ENCODE assay signal across 15 mouse cellular contexts in genomic region chr13:60627843-60628656, GRCm38 (mm10). TPM values are rescaled to one million over a fixed set of nuclear protein-coding genes. Genes with fewer than 3 reads are reported as not detected.
DNase-seq lines count a peak whose midpoint lies in the region; ATAC-seq and TF ChIP-seq lines count a peak whose summit lies in the region.
"Had no signal": no experiment of that assay in that cellular context is flagged by ENCODE, and none has a peak within 500 bp of the region (broad histone marks: within the 10 kb centered on the region; RNA-seq: fewer than 3 reads in every experiment).

No protein-coding gene starts in this region.

- no peaks in the 10 kb centered on the region for H3K9me3 ChIP-seq in forebrain, embryonic 16.5 days (ENCODE audit: control insufficient read depth, low read length)
- no peaks in the 10 kb centered on the region for H3K9me3 ChIP-seq in forebrain, embryonic 15.5 days
- H3K9me3 ChIP-seq in liver, embryonic 12.5 days (replicated peaks) = no peaks in the 10 kb centered on the region
- H3K9me3 ChIP-seq in liver, postnatal 0 days (ENCODE audit: low read length) = no peaks in the 10 kb centered on the region
- H3K9me3 ChIP-seq in ES-E14 (ENCODE audit: control insufficient read depth, insufficient read depth, low read depth, low read length) = no peaks in the 10 kb centered on the region

- no peak overlapping the region for H3K27ac ChIP-seq in forebrain, embryonic 16.5 days (ENCODE audit: low read length)
- H3K27ac ChIP-seq in forebrain, embryonic 15.5 days (replicated peaks) = no peak overlapping the region
- no peak overlapping the region for H3K27ac ChIP-seq in liver, embryonic 12.5 days
- no peak overlapping the region for H3K27ac ChIP-seq in liver, postnatal 0 days (ENCODE audit: low read depth)
- peak overlapping the region; percentile 37 for H3K27ac ChIP-seq in ES-E14 (ENCODE audit: insufficient read depth, low read depth, low read length, poor library complexity, severe bottlenecking)
- peak overlapping the region; percentile 45 for H3K27ac ChIP-seq in macrophage
- H3K27ac ChIP-seq: gastrocnemius, adult 2 months had no signal

- WGBS in forebrain, embryonic 16.5 days = 26% methylated on average over 15 of the region's 15 CpGs
- 35% methylated on average over 15 of the region's 15 CpGs for WGBS in forebrain, embryonic 15.5 days
- WGBS in liver, embryonic 12.5 days (ENCODE audit: insufficient replicate concordance) = 61% methylated on average over 15 of the region's 15 CpGs
- 60% methylated on average over 15 of the region's 15 CpGs for WGBS in liver, postnatal 0 days (ENCODE audit: insufficient replicate concordance)
- 72% methylated on average over 15 of the region's 15 CpGs for whole genome bisulfite sequencing in macrophage (ENCODE audit: missing documents)

- peaks cover 80% of the 10 kb centered on the region for H3K79me2 ChIP-seq in macrophage (ENCODE audit: inconsistent target)

- H3K9ac ChIP-seq in forebrain, embryonic 16.5 days (replicated peaks; ENCODE audit: low read depth, low read length) = no peak overlapping the region
- no peak overlapping the region for H3K9ac ChIP-seq in forebrain, embryonic 15.5 days (replicated peaks)
- H3K9ac ChIP-seq in liver, embryonic 12.5 days = no peak overlapping the region
- no peak overlapping the region for H3K9ac ChIP-seq in liver, postnatal 0 days (replicated peaks)
- no peak overlapping the region for H3K9ac ChIP-seq in ES-E14 (ENCODE audit: insufficient read depth, low read depth, low read length, poor library complexity, severe bottlenecking)

- DNase-seq in liver, postnatal 0 days = no peak
- DNase-seq in ES-E14 (ENCODE audit: low read depth, low spot score) = peak; percentile 45
- no peak for DNase-seq in left cerebral cortex, adult 9 months (ENCODE audit: low spot score in 2 of 2)
- DNase-seq in adrenal gland, adult 2 months = no peak
- DNase-seq: cerebellum, adult 8-10 months; gastrocnemius, adult 2 months; heart, postnatal 4 days; kidney, adult 8-10 months; lung, postnatal 10 days; right cerebral cortex, postnatal 25 days had no signal

- peak; percentile 8; the same call in 1 of the 2 replicates for ATAC-seq in forebrain, embryonic 16.5 days
- ATAC-seq in forebrain, embryonic 15.5 days (replicated peaks) = no peak
- ATAC-seq in liver, embryonic 12.5 days = peak; percentile 27; the same call in 1 of the 2 replicates
- ATAC-seq in liver, postnatal 0 days = no peak

- H3K4me2 ChIP-seq in forebrain, embryonic 16.5 days (ENCODE audit: low read length) = no peak overlapping the region
- H3K4me2 ChIP-seq in forebrain, embryonic 15.5 days (replicated peaks) = no peak overlapping the region
- no peak overlapping the region for H3K4me2 ChIP-seq in liver, embryonic 12.5 days
- no peak overlapping the region for H3K4me2 ChIP-seq in liver, postnatal 0 days (ENCODE audit: low read depth, low read length)

- in situ Hi-C loops in ES-E14 (cut with MboI; ENCODE audit: low sequenced_read_pairs in 2 of 2, unreplicated experiment in 2 of 2) = no loop called here

- no peak for TF ChIP-seq CTCF in liver, postnatal 0 days (IDR thresholded peaks at IDR 0.05; ENCODE audit: low read depth)

- TF ChIP-seq EP300 in liver, postnatal 0 days (IDR thresholded peaks at IDR 0.05; ENCODE audit: low read depth) = no peak

- H3K4me1 ChIP-seq in forebrain, embryonic 16.5 days (replicated peaks; ENCODE audit: control insufficient read depth, insufficient read depth, low read length) = peaks cover 14% of the 10 kb centered on the region
- peaks cover 20% of the 10 kb centered on the region for H3K4me1 ChIP-seq in forebrain, embryonic 15.5 days
- peaks cover 15% of the 10 kb centered on the region; the same call in 1 of the 2 replicates for H3K4me1 ChIP-seq in liver, embryonic 12.5 days
- no peaks in the 10 kb centered on the region for H3K4me1 ChIP-seq in liver, postnatal 0 days (ENCODE audit: insufficient read depth)
- H3K4me1 ChIP-seq in ES-E14 (ENCODE audit: control insufficient read depth in 2 of 2, insufficient read depth in 2 of 2, low read length in 2 of 2, poor library complexity in 1 of 2) = peaks cover 3 to 21% of the 10 kb centered on the region in 2 experiments; a peak in 3 of 4 replicates

- H3K27me3 ChIP-seq in forebrain, embryonic 16.5 days (replicated peaks; ENCODE audit: control insufficient read depth, insufficient read depth, low read length) = no peaks in the 10 kb centered on the region
- no peaks in the 10 kb centered on the region for H3K27me3 ChIP-seq in forebrain, embryonic 15.5 days
- H3K27me3 ChIP-seq in liver, embryonic 12.5 days (replicated peaks) = no peaks in the 10 kb centered on the region
- no peaks in the 10 kb centered on the region for H3K27me3 ChIP-seq in liver, postnatal 0 days (ENCODE audit: insufficient read depth, low read length)

- H3K4me3 ChIP-seq in forebrain, embryonic 16.5 days (replicated peaks; ENCODE audit: low read length) = no peak overlapping the region
- no peak overlapping the region for H3K4me3 ChIP-seq in forebrain, embryonic 15.5 days
- no peak overlapping the region for H3K4me3 ChIP-seq in liver, embryonic 12.5 days
- no peak overlapping the region for H3K4me3 ChIP-seq in liver, postnatal 0 days (ENCODE audit: low read depth, low read length)
- H3K4me3 ChIP-seq in ES-E14 (ENCODE audit: insufficient read depth in 1 of 2, low read depth in 1 of 2, low read length in 2 of 2, poor library complexity in 1 of 2, severe bottlenecking in 1 of 2) = peak overlapping the region in 1 of 2 experiments; percentile 15; a peak in 1 of 4 replicates
- H3K4me3 ChIP-seq in macrophage (ENCODE audit: inconsistent target) = no peak overlapping the region
- H3K4me3 ChIP-seq: erythroblast, embryonic 14.5 days; gastrocnemius, adult 2 months had no signal

- no peaks in the 10 kb centered on the region for H3K36me3 ChIP-seq in forebrain, embryonic 16.5 days (ENCODE audit: control insufficient read depth, insufficient read depth)
- H3K36me3 ChIP-seq in forebrain, embryonic 15.5 days = no peaks in the 10 kb centered on the region
- H3K36me3 ChIP-seq in liver, embryonic 12.5 days = no peaks in the 10 kb centered on the region
- no peaks in the 10 kb centered on the region; the same call in 1 of the 2 replicates for H3K36me3 ChIP-seq in liver, postnatal 0 days (replicated peaks; ENCODE audit: insufficient read depth, low read length)
- no peaks in the 10 kb centered on the region for H3K36me3 ChIP-seq in ES-E14 (ENCODE audit: control insufficient read depth, insufficient read depth, low read length, poor library complexity, severe bottlenecking)
- no peaks in the 10 kb centered on the region for H3K36me3 ChIP-seq in macrophage (ENCODE audit: inconsistent target)

TF ChIP-seq in ES-E14, 5 proteins besides CTCF, POLR2A, EP300 and RAD21:
- TF ChIP-seq HCFC1 (IDR thresholded peaks at IDR 0.05; ENCODE audit: borderline replicate concordance, insufficient read depth, low read length) (no peak), MAFK (IDR thresholded peaks at IDR 0.05; ENCODE audit: insufficient read depth, low read depth, low read length) (no peak), CHD2 (IDR thresholded peaks at IDR 0.05; ENCODE audit: low read depth, low read length) (no peak), ZNF384 (IDR thresholded peaks at IDR 0.05; ENCODE audit: low read depth, low read length) (no peak), ZC3H11A (IDR thresholded peaks at IDR 0.05; ENCODE audit: borderline replicate concordance, low read depth, low read length) (no peak)

RNA-seq across cellular contexts. Expression of gene Dapk1, which starts 26.3 kb away (rescaled TPM):
- 59.8 and 61.4 TPM in 2 replicates for polyA plus RNA-seq in forebrain, embryonic 16.5 days (2015; fragmentation: Nextera tagmentation; extraction: Ambion mirVana)
- 54.7 and 56.5 TPM in 2 replicates for polyA plus RNA-seq in forebrain, embryonic 15.5 days (2015; fragmentation: Nextera tagmentation; extraction: Ambion mirVana)
- polyA plus RNA-seq in liver, embryonic 12.5 days (2016; fragmentation: Nextera tagmentation; extraction: Ambion mirVana) = 8.8 and 9.4 TPM in 2 replicates
- polyA plus RNA-seq in liver, postnatal 0 days (2015; fragmentation: Nextera tagmentation; extraction: Ambion mirVana) = 9.7 and 10.1 TPM in 2 replicates
- 18.2 and 19.9 TPM in 2 replicates for total RNA-seq in ES-E14 (2012; rRNA removed)
- 10 to 100 TPM; 15.1 to 54.3 (median 22.1) TPM for total RNA-seq in macrophage (2018; cell fraction: chromatin; rRNA removed)
- 10 to 100 TPM in 12 of 26 experiments, 1 to 10 TPM in 14; 4.9 to 14.9 (median 8.6) TPM for total RNA-seq in macrophage (2018; cell fraction: cytosol; rRNA removed)
- 10 to 100 TPM in 20 of 26 experiments, 1 to 10 TPM in 6; 7.4 to 48.2 (median 15.3) TPM for total RNA-seq in macrophage (2018; cell fraction: nucleus; rRNA removed)
- polyA plus RNA-seq in macrophage (2018) = 7.9 to 20.0 TPM (median 10.2 TPM) in 3 replicates
- total RNA-seq in adrenal gland, adult 2 months (2021) = 10 to 100 TPM; 15.5 to 18.9 TPM
- polyA plus RNA-seq in adrenal gland, adult 2 months (2012; rRNA removed) = 25.8 and 29.9 TPM in 2 replicates

Comparison
In these comparisons a context has a peak if more than half of its experiments do, and no peak if none do; other contexts are left out.
1. ATAC-seq: peak in forebrain, embryonic 16.5 days (single experiment) and liver, embryonic 12.5 days (single experiment); none in forebrain, embryonic 15.5 days (single experiment) and liver, postnatal 0 days (single experiment).
2. H3K27ac ChIP-seq: peak in ES-E14 (single experiment) and macrophage (single experiment); none in forebrain, embryonic 16.5 days (single experiment), forebrain, embryonic 15.5 days (single experiment), liver, embryonic 12.5 days (single experiment) and liver, postnatal 0 days (single experiment).